Mouse (Mus musculus) C2C12 (cell line): ENCODE data around the gene Igfbp4. TPM values are rescaled to one million over a fixed set of nuclear protein-coding genes. Genes with fewer than 3 reads are reported as not detected.

Experiments
- H3K27me3 ChIP-seq: one replicate; pipeline ENCODE4 v1.6.1; 2011; ENCODE audit not compliant: control insufficient read depth, insufficient read depth, insufficient read length
- H3K36me3 ChIP-seq: one replicate; pipeline ENCODE4 v1.6.1; 2011; ENCODE audit not compliant: control insufficient read depth, insufficient read depth
- H3K4me3 ChIP-seq: one replicate; pipeline ENCODE4 v1.5.1; 2011; ENCODE audit warnings: mild to moderate bottlenecking, control low read depth; ENCODE audit not compliant: poor library complexity, insufficient read depth, severe bottlenecking
- H3K79me2 ChIP-seq: one replicate; pipeline ENCODE4 v1.6.1; 2011; ENCODE audit not compliant: control insufficient read depth, insufficient read depth
- H3K79me3 ChIP-seq: one replicate; pipeline ENCODE4 v1.6.1; 2011; ENCODE audit warnings: low read depth, control low read depth
- H3ac ChIP-seq: one replicate; pipeline ENCODE3; 2011; ENCODE audit warnings: low read depth; ENCODE audit not compliant: control insufficient read depth, insufficient read length
- CEBPB ChIP-seq: IDR thresholded peaks from one replicate; pipeline ENCODE4 v1.6.1; 2011; ENCODE audit warnings: low read depth, mild to moderate bottlenecking, control low read depth, moderate library complexity
- CTCF ChIP-seq: IDR thresholded peaks from one replicate; pipeline ENCODE4 v1.5.1; 2011; ENCODE audit not compliant: control insufficient read depth, insufficient read depth, insufficient read length
- FOSL1 ChIP-seq: IDR thresholded peaks from one replicate; pipeline ENCODE4 v1.8.0; 2011; ENCODE audit warnings: mild to moderate bottlenecking, low read length; ENCODE audit not compliant: poor library complexity, insufficient read depth, severe bottlenecking
- MAX ChIP-seq: IDR thresholded peaks from one replicate; pipeline ENCODE4 v1.6.1; 2011; ENCODE audit warnings: mild to moderate bottlenecking, control low read depth
- MYOD1 ChIP-seq: IDR thresholded peaks from one replicate; pipeline ENCODE4 v1.6.1; 2011; ENCODE audit warnings: low read depth; ENCODE audit not compliant: control insufficient read depth, insufficient read length
- MYOG ChIP-seq: IDR thresholded peaks from one replicate; pipeline ENCODE4 v1.6.1; 2011; ENCODE audit not compliant: control insufficient read depth, insufficient read length; ENCODE audit errors: extremely low read depth
- USF1 ChIP-seq: IDR thresholded peaks from one replicate; pipeline ENCODE4 v1.6.1; 2011; ENCODE audit warnings: low read depth, mild to moderate bottlenecking, control low read depth, moderate library complexity
- polyA plus RNA-seq: library from polyadenylated mRNA; unstranded; fragments of >200 nt; fragmentation: generic; extraction: Trizol; gene quantifications from one replicate; pipeline ENCODE4 v1.2.1, GENCODE M21; 2012; ENCODE audit warnings: missing spikeins

Gene Igfbp4
- polyA plus RNA-seq, 1 experiment = 38.5 TPM

DNA sequence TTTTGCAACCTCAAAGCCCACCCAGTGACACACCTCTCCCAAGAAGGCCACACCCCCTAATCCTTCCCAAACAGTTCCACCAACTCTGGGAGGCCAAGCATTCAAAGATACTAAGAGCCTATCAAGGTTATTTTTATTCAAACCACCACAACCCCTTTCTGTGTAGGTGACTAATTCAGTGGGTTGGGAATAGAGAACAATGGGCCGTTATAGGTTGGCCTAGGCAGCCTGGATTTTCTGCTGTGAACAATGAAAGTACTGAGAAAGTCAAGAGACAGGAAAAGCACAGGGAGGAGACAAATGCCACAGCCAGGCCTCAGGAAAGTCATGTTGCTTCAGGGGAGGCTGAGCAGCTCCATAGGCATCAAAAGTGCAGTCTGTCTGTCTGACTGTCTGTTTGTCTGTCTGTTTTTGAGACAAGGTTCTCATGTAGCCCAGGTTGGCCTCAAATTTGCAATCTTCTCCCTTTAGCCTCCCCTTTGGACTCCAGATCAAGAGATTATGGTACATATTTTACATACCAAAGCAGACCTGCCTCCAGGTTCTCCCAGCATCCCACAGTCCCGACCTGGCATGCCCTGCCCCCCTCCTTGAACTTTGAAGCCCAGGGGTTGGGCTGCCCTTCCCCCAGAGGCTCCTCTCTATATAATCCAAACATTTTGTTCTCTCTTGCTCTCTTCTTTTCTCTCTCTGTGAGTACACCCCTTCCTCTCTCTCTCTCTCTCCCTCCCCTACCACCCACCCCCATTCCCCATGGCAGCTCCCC is 54.0 kb downstream of the Igfbp4 start:
- no peaks in the 10 kb centered on the region for H3K79me3 ChIP-seq
- no peaks in the 10 kb centered on the region for H3K27me3 ChIP-seq
- TF ChIP-seq USF1 = no peak
- no peak for TF ChIP-seq MAX
- no peak for TF ChIP-seq MYOD1
- TF ChIP-seq MYOG = no peak
- TF ChIP-seq FOSL1 = no peak
- TF ChIP-seq CEBPB = no peak
- TF ChIP-seq CTCF = no peak
- no peak overlapping the region for H3ac ChIP-seq
- H3K79me2 ChIP-seq = no peaks in the 10 kb centered on the region
- H3K4me3 ChIP-seq = no peak overlapping the region
- no peaks in the 10 kb centered on the region for H3K36me3 ChIP-seq

DNA sequence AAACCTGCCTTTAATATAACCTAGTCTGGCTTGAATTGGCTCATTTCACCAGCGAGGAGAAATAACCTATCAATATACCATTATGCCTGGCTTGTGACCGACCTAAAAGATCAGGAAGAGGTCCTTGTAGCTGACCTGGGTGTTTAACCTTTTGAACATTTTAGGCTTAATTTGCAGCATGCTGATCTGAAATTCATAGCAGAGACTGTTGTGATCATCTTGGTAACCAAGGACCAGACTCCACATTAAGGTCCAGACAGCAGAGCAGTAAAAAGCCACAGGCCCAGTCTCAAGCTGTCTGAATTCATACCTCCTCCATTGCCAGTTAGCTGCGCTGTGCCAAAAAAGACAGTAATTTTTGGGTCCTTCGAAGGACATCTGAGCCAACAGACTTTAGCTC is 54.7 kb downstream of the Igfbp4 start:
- Histone ChIP-seq H3K36me3 (no peaks in the 10 kb centered on the region), H3K79me3 (no peaks in the 10 kb centered on the region), H3ac (no peak overlapping the region), H3K79me2 (no peaks in the 10 kb centered on the region), H3K4me3 (no peak overlapping the region), H3K27me3 (no peaks in the 10 kb centered on the region)
- no peak for TF ChIP-seq CEBPB
- no peak for TF ChIP-seq MYOD1
- no peak for TF ChIP-seq CTCF
- no peak for TF ChIP-seq MAX
- TF ChIP-seq MYOG = no peak
- TF ChIP-seq FOSL1 = no peak
- TF ChIP-seq USF1 = no peak

DNA sequence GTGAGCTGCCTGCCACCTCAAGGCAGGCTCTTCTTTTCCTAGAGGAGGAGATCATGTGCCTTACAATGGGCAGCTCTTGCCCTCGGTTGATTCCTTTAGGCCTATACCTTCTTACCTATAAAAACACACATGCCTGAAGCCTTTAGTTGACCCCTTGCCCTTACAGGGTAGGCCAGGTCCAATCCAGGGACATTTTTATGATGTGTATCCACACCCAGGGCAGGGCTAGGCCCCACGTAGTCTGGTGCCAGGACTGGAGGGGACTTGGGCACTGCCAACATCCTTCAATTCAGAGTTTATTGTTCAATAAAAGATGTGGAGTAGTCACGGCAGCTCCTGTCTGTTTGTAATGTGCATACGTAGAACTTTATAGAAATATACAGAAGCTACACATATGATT is 55.4 kb downstream of the Igfbp4 start:
- Histone ChIP-seq H3K27me3 (no peaks in the 10 kb centered on the region), H3K79me3 (no peaks in the 10 kb centered on the region), H3K4me3 (no peak overlapping the region), H3K36me3 (no peaks in the 10 kb centered on the region), H3ac (no peak overlapping the region), H3K79me2 (no peaks in the 10 kb centered on the region)
- no peak for TF ChIP-seq MYOG
- TF ChIP-seq MAX = no peak
- TF ChIP-seq CEBPB = no peak
- no peak for TF ChIP-seq FOSL1
- no peak for TF ChIP-seq USF1
- no peak for TF ChIP-seq MYOD1
- no peak for TF ChIP-seq CTCF

DNA sequence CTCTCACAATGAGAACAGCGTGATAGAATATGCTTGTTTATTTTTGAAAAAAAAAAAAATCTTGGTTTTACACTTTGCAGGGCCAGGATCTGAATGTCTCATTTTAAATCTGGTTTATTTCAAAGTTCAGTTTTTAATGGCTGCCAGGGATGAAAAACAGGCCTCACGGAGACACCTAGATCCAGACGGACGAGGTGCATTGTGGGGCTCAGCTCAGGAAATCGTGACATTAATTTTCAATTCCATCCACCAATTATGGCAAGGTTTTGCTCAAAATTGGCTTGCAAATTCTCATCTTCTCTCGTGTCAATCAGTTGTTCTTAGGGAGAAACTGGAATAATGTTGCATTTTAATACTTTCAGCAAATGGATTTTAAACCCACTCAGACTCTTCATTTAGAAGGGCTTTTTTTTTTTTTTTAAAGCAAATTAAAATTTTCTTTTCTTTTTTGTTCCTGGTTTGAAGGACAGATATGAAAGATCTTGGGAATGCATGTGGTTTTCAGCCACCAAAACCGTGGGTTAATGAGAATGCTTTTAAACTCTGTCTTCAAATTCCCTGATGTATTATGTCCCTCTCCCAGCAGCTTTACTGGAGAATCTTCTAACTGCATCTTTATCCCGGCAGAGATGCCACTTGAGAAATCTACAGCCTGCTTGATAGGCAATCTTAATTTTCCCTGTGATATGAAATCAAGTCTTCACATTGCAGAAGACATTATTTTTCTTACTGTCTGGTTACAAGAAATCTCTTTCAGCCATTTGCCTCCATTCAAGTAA is 56.1 kb downstream of the Igfbp4 start:
- no peaks in the 10 kb centered on the region for H3K36me3 ChIP-seq
- no peak overlapping the region for H3ac ChIP-seq
- no peaks in the 10 kb centered on the region for H3K79me2 ChIP-seq
- no peak for TF ChIP-seq USF1
- TF ChIP-seq MYOG = no peak
- TF ChIP-seq FOSL1 = no peak
- no peak for TF ChIP-seq MYOD1
- no peak for TF ChIP-seq CEBPB
- no peak for TF ChIP-seq CTCF
- TF ChIP-seq MAX = no peak
- no peak overlapping the region for H3K4me3 ChIP-seq
- H3K27me3 ChIP-seq = no peaks in the 10 kb centered on the region
- H3K79me3 ChIP-seq = no peaks in the 10 kb centered on the region

DNA sequence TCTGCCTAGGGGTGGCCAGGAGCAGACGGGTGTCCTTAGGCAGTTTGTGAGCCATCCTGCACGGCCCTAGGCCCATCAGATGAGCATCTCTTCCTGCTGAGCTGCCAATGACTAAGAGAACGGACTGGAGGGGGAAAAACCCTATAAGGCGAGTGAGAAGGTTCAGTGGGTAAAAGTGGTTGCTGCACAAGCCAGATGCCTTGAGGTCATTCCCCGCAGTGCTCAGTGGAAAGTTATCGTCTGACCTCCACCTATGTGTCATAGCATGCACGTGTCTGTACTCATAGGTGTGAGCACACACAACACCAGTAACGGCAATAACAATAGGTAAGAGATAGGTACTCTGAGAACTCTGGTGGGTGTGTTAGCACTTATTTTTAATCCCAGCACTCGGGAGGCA is 57.9 kb downstream of the Igfbp4 start:
- H3ac ChIP-seq = no peak overlapping the region

More for the DNA sequence above, 57.9 kb downstream of the Igfbp4 start:
- H3K27me3 ChIP-seq = no peaks in the 10 kb centered on the region
- no peaks in the 10 kb centered on the region for H3K79me3 ChIP-seq
- TF ChIP-seq MAX (no peak), FOSL1 (no peak), CTCF (no peak), CEBPB (no peak), MYOG (no peak), USF1 (no peak)
- no peaks in the 10 kb centered on the region for H3K36me3 ChIP-seq
- H3K79me2 ChIP-seq = no peaks in the 10 kb centered on the region
- H3K4me3 ChIP-seq = no peak overlapping the region
